9 mouse cellular contexts compared by ENCODE assay signal in the genomic region with DNA sequence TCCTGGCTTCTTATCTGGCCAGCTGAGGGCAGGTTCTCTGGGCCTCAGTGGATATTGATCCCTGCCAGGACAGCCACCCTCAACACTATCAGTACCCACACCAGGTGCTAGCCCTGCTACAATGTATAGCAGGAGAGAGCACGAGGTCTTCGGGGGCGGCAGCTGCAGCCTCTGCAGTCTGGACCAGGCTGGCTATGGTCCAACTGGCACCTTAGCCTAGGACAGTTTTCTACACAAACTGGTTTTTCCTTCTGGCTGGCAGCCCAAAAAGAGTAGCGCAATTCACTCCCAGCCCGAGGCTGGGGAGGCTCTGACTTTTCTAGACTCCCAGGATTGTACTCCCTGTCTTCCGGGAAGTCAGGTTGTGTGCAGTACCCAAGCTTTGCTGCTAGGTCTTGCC. TPM values are rescaled to one million over a fixed set of nuclear protein-coding genes. Genes with fewer than 3 reads are reported as not detected.
DNase-seq lines count a peak whose midpoint lies in the region; ATAC-seq lines count a peak whose summit lies in the region.
"Had no signal": no experiment of that assay in that cellular context is flagged by ENCODE, and none has a peak within 500 bp of the region (broad histone marks: within the 10 kb centered on the region; RNA-seq: fewer than 3 reads in every experiment).

No protein-coding gene starts in this region.

- H3K27ac ChIP-seq in heart, embryonic 13.5 days (replicated peaks) = no peak overlapping the region
- H3K27ac ChIP-seq in heart, embryonic 12.5 days (ENCODE audit: poor library complexity, severe bottlenecking) = no peak overlapping the region
- H3K27ac ChIP-seq in intestine, embryonic 16.5 days (ENCODE audit: low read length) = peak overlapping the region; percentile 91
- H3K27ac ChIP-seq in lung, embryonic 15.5 days = peak overlapping the region; percentile 71

- no peak for ATAC-seq in heart, embryonic 13.5 days (ENCODE audit: extremely low read depth, insufficient number of reproducible peaks, low FRiP score, low TSS enrichment)
- no peak for ATAC-seq in heart, embryonic 12.5 days (ENCODE audit: insufficient number of reproducible peaks, low FRiP score)
- peak; percentile 91 for ATAC-seq in intestine, embryonic 16.5 days
- ATAC-seq in lung, embryonic 15.5 days (ENCODE audit: borderline replicate concordance, extremely low read depth, low FRiP score, low TSS enrichment) = no peak

- DNase-seq in adrenal gland, postnatal 10 days = peak; percentile 77
- DNase-seq in urinary bladder, postnatal 14 days (ENCODE audit: low spot score) = peak; percentile 83
- no peak for DNase-seq in frontal cortex, postnatal 36 days (ENCODE audit: low spot score in 2 of 2)
- no peak for DNase-seq in heart, adult 11 months

- H3K27me3 ChIP-seq in heart, embryonic 13.5 days (replicated peaks) = peaks cover 93% of the 10 kb centered on the region
- H3K27me3 ChIP-seq in heart, embryonic 12.5 days (replicated peaks) = peaks cover 79% of the 10 kb centered on the region
- peaks cover 11% of the 10 kb centered on the region; the same call in 1 of the 2 replicates for H3K27me3 ChIP-seq in intestine, embryonic 16.5 days (replicated peaks; ENCODE audit: control insufficient read depth, insufficient read depth, low read length)
- peaks cover 37% of the 10 kb centered on the region for H3K27me3 ChIP-seq in lung, embryonic 15.5 days

- no peak overlapping the region for H3K9ac ChIP-seq in heart, embryonic 13.5 days
- H3K9ac ChIP-seq in heart, embryonic 12.5 days = no peak overlapping the region
- peak overlapping the region; percentile 57; the same call in 1 of the 2 replicates for H3K9ac ChIP-seq in intestine, embryonic 16.5 days (ENCODE audit: low read depth, low read length)
- no peak overlapping the region for H3K9ac ChIP-seq in lung, embryonic 15.5 days

- H3K4me2 ChIP-seq in heart, embryonic 13.5 days = peak overlapping the region; percentile 93; the same call in 1 of the 2 replicates
- no peak overlapping the region for H3K4me2 ChIP-seq in heart, embryonic 12.5 days
- peak overlapping the region; percentile 76 for H3K4me2 ChIP-seq in intestine, embryonic 16.5 days (ENCODE audit: low read depth, low read length)
- H3K4me2 ChIP-seq in lung, embryonic 15.5 days = peak overlapping the region; percentile 80; the same call in 1 of the 2 replicates

- no peak overlapping the region for H3K4me3 ChIP-seq in heart, embryonic 13.5 days
- no peak overlapping the region for H3K4me3 ChIP-seq in heart, embryonic 12.5 days
- peak overlapping the region; percentile 66; the same call in 1 of the 2 replicates for H3K4me3 ChIP-seq in intestine, embryonic 16.5 days (ENCODE audit: low read length)
- H3K4me3 ChIP-seq in lung, embryonic 15.5 days = no peak overlapping the region

- H3K4me1 ChIP-seq in heart, embryonic 13.5 days = peaks cover 38% of the 10 kb centered on the region
- peaks cover 28% of the 10 kb centered on the region for H3K4me1 ChIP-seq in heart, embryonic 12.5 days (replicated peaks)
- H3K4me1 ChIP-seq in intestine, embryonic 16.5 days (ENCODE audit: control insufficient read depth, insufficient read depth, low read length) = peaks cover 16% of the 10 kb centered on the region
- H3K4me1 ChIP-seq in lung, embryonic 15.5 days = peaks cover 26% of the 10 kb centered on the region

- H3K9me3 ChIP-seq in heart, embryonic 13.5 days = no peaks in the 10 kb centered on the region
- H3K9me3 ChIP-seq in heart, embryonic 12.5 days (replicated peaks) = no peaks in the 10 kb centered on the region
- no peaks in the 10 kb centered on the region for H3K9me3 ChIP-seq in intestine, embryonic 16.5 days (ENCODE audit: control insufficient read depth, low read length)
- H3K9me3 ChIP-seq in lung, embryonic 15.5 days = no peaks in the 10 kb centered on the region

- WGBS in heart, embryonic 13.5 days = 41% methylated on average over 6 of the region's 6 CpGs
- WGBS in heart, embryonic 12.5 days = 41% methylated on average over 6 of the region's 6 CpGs
- 27% methylated on average over 6 of the region's 6 CpGs for WGBS in intestine, embryonic 16.5 days
- WGBS in lung, embryonic 15.5 days = 12% methylated on average over 6 of the region's 6 CpGs

- no peaks in the 10 kb centered on the region for H3K36me3 ChIP-seq in heart, embryonic 13.5 days
- H3K36me3 ChIP-seq in heart, embryonic 12.5 days = no peaks in the 10 kb centered on the region
- H3K36me3 ChIP-seq in intestine, embryonic 16.5 days (ENCODE audit: control insufficient read depth, insufficient read depth, low read length) = no peaks in the 10 kb centered on the region
- H3K36me3 ChIP-seq in lung, embryonic 15.5 days = no peaks in the 10 kb centered on the region

RNA-seq across cellular contexts. Expression of a gene that starts 0.9 kb away (rescaled TPM):
- polyA plus RNA-seq in heart, embryonic 13.5 days (2015; fragmentation: Nextera tagmentation; extraction: Ambion mirVana) = 11.2 and 12.9 TPM in 2 replicates
- polyA plus RNA-seq in heart, embryonic 12.5 days (2016; fragmentation: Nextera tagmentation; extraction: Ambion mirVana) = 13.1 and 15.2 TPM in 2 replicates
- 10 to 100 TPM; 10.4 to 13.3 TPM for total RNA-seq in adrenal gland, postnatal 10 days (2021)
- polyA plus RNA-seq in intestine, embryonic 16.5 days (2015; fragmentation: Nextera tagmentation; extraction: Ambion mirVana) = 34.7 and 47.2 TPM in 2 replicates
- polyA plus RNA-seq in lung, embryonic 15.5 days (2015; fragmentation: Nextera tagmentation; extraction: Ambion mirVana) = 6.2 and 8.3 TPM in 2 replicates

RNA-seq across cellular contexts. Expression of a gene that starts 25.6 kb away (rescaled TPM):
- not detected in 2 replicates for polyA plus RNA-seq in heart, embryonic 13.5 days (2015; fragmentation: Nextera tagmentation; extraction: Ambion mirVana)
- polyA plus RNA-seq in heart, embryonic 12.5 days (2016; fragmentation: Nextera tagmentation; extraction: Ambion mirVana) = not detected in 2 replicates
- total RNA-seq in adrenal gland, postnatal 10 days (2021) = 1 to 10 TPM in 1 of 2 experiments, under 1 TPM in 1; 0.60 to 1.0 TPM
- polyA plus RNA-seq in intestine, embryonic 16.5 days (2015; fragmentation: Nextera tagmentation; extraction: Ambion mirVana) = 0.10 TPM in 1 of 2 replicates, not detected in the other
- 0.06 TPM in 2 replicates for polyA plus RNA-seq in lung, embryonic 15.5 days (2015; fragmentation: Nextera tagmentation; extraction: Ambion mirVana)

RNA-seq across cellular contexts. Expression of a gene that starts 39.3 kb away (rescaled TPM):
- polyA plus RNA-seq in heart, embryonic 13.5 days (2015; fragmentation: Nextera tagmentation; extraction: Ambion mirVana) = 0.43 and 0.63 TPM in 2 replicates
- 0.75 TPM in 1 of 2 replicates, not detected in the other for polyA plus RNA-seq in heart, embryonic 12.5 days (2016; fragmentation: Nextera tagmentation; extraction: Ambion mirVana)
- total RNA-seq in adrenal gland, postnatal 10 days (2021) = under 1 TPM in 1 of 2 experiments, not detected in 1; 0.96 TPM
- 0.29 and 1.3 TPM in 2 replicates for polyA plus RNA-seq in intestine, embryonic 16.5 days (2015; fragmentation: Nextera tagmentation; extraction: Ambion mirVana)
- polyA plus RNA-seq in lung, embryonic 15.5 days (2015; fragmentation: Nextera tagmentation; extraction: Ambion mirVana) = 0.32 TPM in 1 of 2 replicates, not detected in the other
- total RNA-seq: liver, adult 2 months had no signal

Comparison
In these comparisons a context has a peak if more than half of its experiments do, and no peak if none do; other contexts are left out.
1. H3K27ac ChIP-seq: peak in intestine, embryonic 16.5 days (single experiment) and lung, embryonic 15.5 days (single experiment); none in heart, embryonic 13.5 days (single experiment) and heart, embryonic 12.5 days (single experiment).
2. DNase-seq: peak in adrenal gland, postnatal 10 days (single experiment) and urinary bladder, postnatal 14 days (single experiment); none in frontal cortex, postnatal 36 days (0 of 2) and heart, adult 11 months (single experiment).